Mouse (Mus musculus) olfactory bulb, adult 2 months (tissue): ENCODE data around the gene Polr1d. TPM values are rescaled to one million over a fixed set of nuclear protein-coding genes. Genes with fewer than 3 reads are reported as not detected.

ENCODE experiments used
- H3K27ac ChIP-seq: fragments of 200-500 bp; 2 replicates; pipeline ENCODE4 v1.5.1; 2012; ENCODE audit warnings: low read depth, low read length; ENCODE audit not compliant: insufficient read depth
- H3K4me1 ChIP-seq: fragments of 200-500 bp; 2 replicates; pipeline ENCODE4 v1.6.1; 2012; ENCODE audit warnings: low read length; ENCODE audit not compliant: control insufficient read depth, insufficient read depth
- H3K4me3 ChIP-seq: fragments of 200-500 bp; 2 replicates; pipeline ENCODE4 v1.5.1; 2012; ENCODE audit warnings: mild to moderate bottlenecking, low read depth, low read length, moderate library complexity; ENCODE audit not compliant: insufficient read depth
- CTCF ChIP-seq: fragments of 200-500 bp; IDR thresholded peaks from 2 replicates; pipeline ENCODE4 v1.5.1; 2012; ENCODE audit warnings: low read depth, mild to moderate bottlenecking, low read length, moderate library complexity; ENCODE audit not compliant: insufficient read depth
- POLR2A ChIP-seq: fragments of 200-500 bp; IDR thresholded peaks from 2 replicates; pipeline ENCODE4 v1.6.1; 2012; ENCODE audit warnings: mild to moderate bottlenecking, low read depth, low read length, moderate library complexity; ENCODE audit not compliant: insufficient read depth
- WGBS: fragments of 180-500 bp; shearing (Covaris S2); methylation state at CpG from one replicate; pipeline ENCODE4 v1.1.7; 2018; 5-methylcytosine and 5-hydroxymethylcytosine counted together
- polyA plus RNA-seq: library from polyadenylated mRNA; stranded (reverse); fragments of >200 nt; gene quantifications from 2 replicates; pipeline ENCODE4 v1.2.4, GENCODE M21; 2012; ENCODE audit warnings: low replicate concordance; ENCODE audit not compliant: missing spikeins, insufficient read depth, insufficient read length

Polr1d gene
- polyA plus RNA-seq, 1 experiment, result not detected

DNA sequence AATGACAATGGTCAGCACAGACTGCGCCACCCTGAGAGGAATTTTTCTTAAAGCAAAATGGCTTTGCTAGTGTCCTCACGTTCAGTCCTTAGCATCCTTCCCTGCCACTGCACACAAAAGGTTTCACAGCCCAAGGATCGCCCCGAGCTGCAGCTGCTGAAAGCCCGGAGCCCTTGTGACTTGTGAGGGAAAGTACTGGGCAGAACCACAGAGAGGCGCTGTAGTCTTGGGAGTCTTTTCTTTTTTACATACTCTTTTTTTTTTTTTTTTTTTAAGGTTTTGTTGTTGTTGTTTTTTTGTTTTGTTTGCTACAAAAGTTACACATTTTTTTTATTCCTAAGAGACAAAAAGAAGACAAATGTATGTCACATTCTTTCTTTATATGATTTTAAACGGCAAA lies 37.9 kb downstream of the Polr1d start:
- no peak for TF ChIP-seq CTCF
- no peak for TF ChIP-seq POLR2A
- 0 out of 2 replicates have a peak, but pooled peaks cover 3% of the 10 kb centered on the region for H3K4me1 ChIP-seq
- H3K4me3 ChIP-seq, result no peak overlapping the region
- 81% methylated on average over 7 of the region's 7 CpGs for WGBS
- H3K27ac ChIP-seq, result no peak overlapping the region

DNA sequence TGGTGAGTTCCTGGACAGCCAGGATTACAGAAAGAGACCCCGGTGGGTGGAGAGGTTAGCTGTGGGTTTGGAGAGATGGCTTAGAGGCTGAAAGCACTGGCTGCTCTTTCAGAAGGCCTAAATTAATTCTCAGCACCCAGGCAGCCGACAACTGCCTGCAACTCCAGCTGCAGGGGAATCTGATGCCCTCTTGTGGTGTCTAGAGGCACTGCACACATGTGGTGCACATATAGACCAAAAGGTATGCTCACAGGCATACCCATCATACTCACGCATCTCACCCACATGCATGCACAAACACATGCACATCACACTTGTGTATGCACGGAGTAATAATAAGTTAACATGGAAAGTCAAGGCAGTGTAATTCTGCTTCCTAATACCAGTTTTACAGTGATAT lies 38.8 kb downstream of the Polr1d start:
- Histone ChIP-seq H3K4me1 (0 out of 2 replicates have a peak, but pooled peaks cover 3% of the 10 kb centered on the region), H3K27ac (no peak overlapping the region), H3K4me3 (no peak overlapping the region)
- 97% methylated on average over 4 of the region's 4 CpGs for WGBS
- TF ChIP-seq CTCF (no peak), POLR2A (no peak)

DNA sequence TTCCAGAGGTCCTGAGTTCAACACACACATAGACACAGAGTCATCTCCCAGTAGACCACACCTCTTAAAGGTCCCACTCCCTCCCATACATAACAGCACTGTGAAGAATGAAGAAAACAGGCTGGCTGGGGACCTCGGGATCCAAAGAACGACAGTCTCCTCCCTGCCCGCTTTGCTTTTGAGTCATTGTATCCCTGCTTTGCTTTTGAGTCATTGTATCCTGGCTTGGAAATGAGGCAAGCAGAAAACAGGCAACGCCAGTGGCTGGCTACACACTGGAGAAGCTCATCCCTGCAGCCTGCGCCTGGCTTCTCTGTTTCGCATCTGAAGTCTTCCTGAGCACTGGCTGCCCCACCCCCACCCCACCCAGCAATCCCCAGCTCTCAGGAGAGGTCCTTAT lies 40.2 kb downstream of the Polr1d start:
- Histone ChIP-seq H3K4me1 (0 out of 2 replicates have a peak, but pooled peaks cover 3% of the 10 kb centered on the region), H3K4me3 (no peak overlapping the region), H3K27ac (no peak overlapping the region)
- no peak for TF ChIP-seq CTCF
- no peak for TF ChIP-seq POLR2A
- 14% methylated on average over 6 of the region's 6 CpGs for WGBS

DNA sequence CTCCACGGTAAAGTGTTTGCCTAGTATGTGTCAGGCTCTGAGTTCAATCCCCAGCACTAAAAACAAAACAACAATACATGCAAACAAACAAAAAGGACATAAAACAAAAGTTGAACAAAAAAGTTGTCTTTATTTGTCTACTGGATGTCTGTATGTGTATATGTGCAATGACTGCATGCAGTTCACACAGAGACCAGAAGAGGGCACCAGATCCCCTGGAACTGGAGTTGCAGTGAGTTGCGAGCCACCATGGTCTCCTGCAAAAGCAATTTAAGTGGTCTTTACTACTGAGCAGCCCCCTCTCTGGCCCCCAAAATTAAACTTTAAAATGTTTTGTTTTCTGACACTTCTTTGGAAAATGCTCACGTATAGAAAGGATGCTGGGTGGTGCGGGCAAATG lies 44.3 kb downstream of the Polr1d start:
- WGBS, result 89% methylated on average over 4 of the region's 4 CpGs
- TF ChIP-seq CTCF (no peak), POLR2A (no peak)

DNA sequence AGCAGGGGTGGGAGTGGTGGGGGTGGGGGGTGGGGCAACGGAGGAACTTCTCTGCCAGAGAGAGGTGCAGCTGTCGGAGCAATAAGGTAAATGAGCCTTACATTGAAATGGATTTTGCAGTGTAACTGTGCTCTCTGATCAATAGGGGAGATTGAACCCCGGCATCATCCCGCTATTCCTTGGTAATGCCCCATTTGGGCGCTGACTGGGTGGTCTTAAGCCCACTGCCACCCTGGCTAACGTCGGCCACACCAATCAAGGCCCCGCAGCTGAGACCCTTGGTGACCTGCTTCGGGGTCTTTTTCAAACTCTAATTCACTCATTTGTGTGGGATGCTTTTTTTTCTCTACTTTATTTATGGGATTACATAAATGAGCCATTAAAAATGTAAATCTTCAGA lies 47.9 kb downstream of the Polr1d start:
- WGBS, result 54% methylated on average over 9 of the region's 9 CpGs
- H3K27ac ChIP-seq, result no peak overlapping the region
- no peak for TF ChIP-seq POLR2A
- no peak for TF ChIP-seq CTCF
- H3K4me1 ChIP-seq, result no peaks in the 10 kb centered on the region; the same call in 1 of the 2 replicates
- no peak overlapping the region for H3K4me3 ChIP-seq

More for the DNA sequence above, 44.3 kb downstream of the Polr1d start:
- Histone ChIP-seq H3K4me1 (peaks cover 3% of the 10 kb centered on the region; the same call in 1 of the 2 replicates), H3K4me3 (no peak overlapping the region), H3K27ac (no peak overlapping the region)

DNA sequence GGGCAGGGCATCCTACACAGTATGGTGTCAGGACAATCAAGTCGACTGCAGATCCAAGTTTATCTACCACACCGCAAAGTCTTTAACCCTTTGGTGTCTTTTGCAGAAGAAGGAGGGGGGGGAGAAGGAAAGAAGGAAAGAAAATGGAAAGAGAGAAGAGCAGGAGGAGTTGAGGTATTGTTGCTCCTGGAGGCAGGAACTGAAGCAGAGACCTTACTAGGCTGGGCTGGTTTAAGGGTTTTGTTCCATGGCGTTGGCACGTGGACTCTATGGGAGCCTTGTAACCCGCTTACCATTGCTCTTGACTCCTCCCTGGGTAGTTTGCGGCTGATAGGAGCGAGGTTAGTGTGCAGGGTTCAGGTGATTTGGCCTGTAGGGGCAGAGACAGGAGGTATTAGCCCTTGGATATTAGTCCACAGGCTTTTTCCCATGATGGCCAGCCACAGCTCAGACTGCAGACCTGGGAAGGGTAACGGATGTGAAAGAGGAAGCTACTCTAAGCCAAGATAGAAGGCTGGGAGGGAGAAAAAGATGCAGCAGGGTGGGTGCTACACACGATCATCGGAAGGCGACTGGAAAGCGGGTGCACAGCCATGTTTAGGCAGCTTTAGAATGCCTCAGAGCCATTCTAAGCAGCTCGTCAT lies 48.8 kb downstream of the Polr1d start:
- Histone ChIP-seq H3K4me1 (no peaks in the 10 kb centered on the region; the same call in 1 of the 2 replicates), H3K4me3 (no peak overlapping the region), H3K27ac (no peak overlapping the region)
- TF ChIP-seq CTCF (no peak), POLR2A (no peak)
- WGBS, result 90% methylated on average over 13 of the region's 13 CpGs

DNA sequence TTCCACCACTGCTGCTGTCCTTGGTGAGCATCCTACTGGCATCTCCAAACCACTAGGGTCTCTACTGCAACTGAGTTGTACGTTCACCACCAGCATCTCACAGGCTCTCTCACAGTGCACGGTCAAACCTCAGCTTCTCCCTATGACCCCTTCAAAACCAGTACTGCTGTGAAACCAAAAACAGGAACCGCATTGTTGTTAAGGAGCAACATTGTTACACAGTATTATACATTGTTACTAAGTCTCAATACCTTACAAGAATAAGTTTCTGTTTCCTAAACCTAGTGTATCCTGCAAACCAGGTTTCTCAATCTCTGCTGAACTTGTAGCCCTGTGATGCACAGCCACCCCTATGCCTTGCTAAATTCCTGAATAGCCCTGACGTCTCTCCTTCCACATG lies 51.0 kb downstream of the Polr1d start:
- Histone ChIP-seq H3K4me1 (no peaks in the 10 kb centered on the region; the same call in 1 of the 2 replicates), H3K27ac (no peak overlapping the region), H3K4me3 (no peak overlapping the region)
- TF ChIP-seq POLR2A (no peak), CTCF (no peak)
- WGBS, result 96% methylated on average over 4 of the region's 4 CpGs

DNA sequence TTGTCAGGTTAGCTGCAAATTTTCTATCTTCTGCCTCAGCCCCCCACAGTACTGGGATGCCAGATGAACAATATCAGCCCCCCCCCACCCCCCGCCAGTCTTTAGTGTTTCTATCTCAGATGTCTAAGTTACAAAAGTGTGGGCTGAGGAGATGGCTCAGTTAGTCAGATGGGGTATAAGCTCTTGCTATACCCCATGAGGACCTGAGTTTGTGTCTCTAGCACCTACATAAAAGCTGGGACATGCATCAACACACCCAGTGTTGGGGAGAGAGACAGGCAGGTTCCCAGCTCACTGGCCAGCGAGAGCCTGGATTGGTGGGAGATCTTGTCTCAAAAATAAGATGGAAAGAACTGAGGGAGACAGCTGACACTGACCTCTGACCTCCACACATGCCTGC lies 52.6 kb downstream of the Polr1d start:
- H3K4me3 ChIP-seq, result no peak overlapping the region
- 99% methylated on average over 2 of the region's 2 CpGs for WGBS
- H3K4me1 ChIP-seq, result peaks cover 6% of the 10 kb centered on the region; the same call in 1 of the 2 replicates
- no peak overlapping the region for H3K27ac ChIP-seq
- TF ChIP-seq POLR2A, result no peak
- TF ChIP-seq CTCF, result no peak

DNA sequence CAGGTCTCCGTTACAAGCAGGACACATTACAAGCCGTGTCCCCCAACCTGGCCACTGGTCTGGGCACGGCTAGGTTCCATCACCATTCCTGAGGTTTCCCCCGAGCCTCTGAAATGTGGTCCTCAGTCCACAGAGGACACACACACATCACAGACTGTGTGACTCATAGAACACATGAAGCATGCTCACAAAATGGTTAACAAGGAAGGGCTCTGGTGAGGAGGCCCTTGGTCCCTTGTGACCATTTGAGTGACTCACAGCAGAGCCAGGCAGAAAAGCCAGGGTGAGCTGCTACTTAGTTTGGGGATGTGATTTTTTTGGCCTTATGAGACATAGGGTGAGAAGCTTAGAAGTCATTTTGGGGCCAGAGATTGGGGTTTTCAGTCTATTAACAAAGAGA lies 55.1 kb downstream of the Polr1d start:
- no peak overlapping the region for H3K4me3 ChIP-seq
- WGBS, result 90% methylated on average over 4 of the region's 4 CpGs
- TF ChIP-seq POLR2A (no peak), CTCF (no peak)
- H3K27ac ChIP-seq, result no peak overlapping the region
- peaks cover 9% of the 10 kb centered on the region; the same call in 1 of the 2 replicates for H3K4me1 ChIP-seq
